Mouse (Mus musculus) CD4-positive, CD25-positive, alpha-beta regulatory T cell, adult 9 weeks (primary cell): Measurements from ENCODE around the gene Olfr550. TPM values are rescaled to one million over a fixed set of nuclear protein-coding genes. Genes with fewer than 3 reads are reported as not detected.

ENCODE experiments used
- polyA plus RNA-seq: library from polyadenylated mRNA; unstranded; fragments of 100-300 nt; shearing (Covaris generic); gene quantifications from one replicate; pipeline ENCODE4 v1.2.1, GENCODE M21; 2017

Gene Olfr550
- not detected for polyA plus RNA-seq

DNA sequence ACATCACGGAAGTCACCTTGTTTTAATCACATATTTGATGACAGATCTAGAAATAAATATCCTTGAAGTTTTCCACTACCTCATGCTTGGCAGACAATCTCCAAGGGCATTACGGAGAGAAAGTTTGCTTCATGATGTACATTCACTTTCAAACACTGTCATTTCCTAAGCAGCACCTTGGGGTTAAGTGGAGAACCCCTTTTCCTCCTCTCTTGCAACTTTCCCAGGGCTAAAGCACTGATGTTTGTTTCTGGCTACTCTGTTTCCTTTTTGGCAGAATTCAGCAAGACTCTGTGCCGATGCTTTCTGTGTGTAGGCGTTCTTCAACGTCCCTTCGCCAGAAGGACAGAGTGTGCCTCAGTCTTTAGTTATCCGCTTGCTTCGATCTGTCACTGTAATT is at the start of gene Olfr550:
Gene Olfr550 (plus strand): TSS at position 301 of the 400 bp plus-strand sequence.

DNA sequence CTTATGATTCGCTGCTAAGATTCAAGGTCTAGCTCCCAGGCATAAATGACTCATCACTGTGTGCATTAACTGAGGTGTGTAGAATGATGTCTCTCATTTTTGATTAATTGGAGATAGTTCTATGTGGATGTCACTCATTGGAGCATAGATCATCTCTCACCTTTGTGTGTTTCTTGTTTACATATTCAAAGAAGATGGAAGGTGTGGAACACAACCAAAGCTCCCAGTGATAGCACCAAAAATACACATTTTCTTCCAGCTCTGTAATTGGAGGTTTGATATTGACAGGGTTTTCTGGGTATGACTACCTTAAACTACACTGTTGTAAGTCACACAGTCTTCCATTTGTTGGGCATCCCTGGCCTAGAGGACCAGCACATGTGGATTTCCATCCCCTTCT is 36.8 kb upstream of the Olfr550 start, which contains the start of gene Olfr547:
Gene Olfr547 (plus strand): TSS at position 301 of the 400 bp plus-strand sequence.

DNA sequence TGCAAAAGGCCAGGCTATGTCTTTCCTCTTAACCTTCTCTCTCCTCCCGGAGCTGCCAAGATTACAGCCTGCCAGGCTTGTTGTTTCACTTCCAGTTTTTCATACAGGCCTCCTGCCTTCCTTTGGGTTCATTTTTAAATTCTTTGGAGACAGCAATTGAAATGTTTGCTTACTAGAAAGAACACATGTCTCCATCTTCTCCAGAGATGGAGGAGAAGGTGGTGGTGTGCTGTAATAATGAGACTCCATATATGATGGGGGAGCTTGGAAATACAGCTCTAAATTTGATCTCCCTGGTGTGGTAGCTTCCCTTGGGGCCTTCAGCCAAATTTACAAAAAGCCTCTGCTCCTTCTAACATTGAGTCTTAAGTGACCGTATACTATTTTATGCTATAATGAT is 30.6 kb upstream of the Olfr550 start, which contains the start of gene Olfr548-ps1:
Gene Olfr548-ps1 (plus strand): TSS at position 301 of the 400 bp plus-strand sequence.

DNA sequence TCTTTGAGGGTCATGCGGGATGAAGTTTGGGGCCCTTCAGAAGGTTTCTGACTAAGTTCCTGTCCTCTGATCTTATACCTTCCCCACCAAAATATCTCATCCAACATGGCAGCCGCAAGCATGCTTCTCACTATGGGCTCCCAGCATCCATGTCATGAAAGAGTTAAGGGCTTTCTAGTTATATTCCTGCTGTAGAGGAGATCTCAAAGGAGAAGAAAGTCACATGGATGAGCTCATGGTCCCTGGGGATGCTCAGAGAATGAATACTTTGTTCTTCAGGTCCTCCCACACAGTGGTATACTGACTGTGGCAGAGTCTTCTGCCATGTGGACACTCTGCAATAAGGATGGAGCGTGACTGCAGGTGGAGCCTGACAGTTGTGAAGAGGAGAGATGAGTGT is 21.7 kb upstream of the Olfr550 start, which contains the start of gene Olfr549:
Gene Olfr549 (plus strand): TSS at position 301 of the 400 bp plus-strand sequence.

DNA sequence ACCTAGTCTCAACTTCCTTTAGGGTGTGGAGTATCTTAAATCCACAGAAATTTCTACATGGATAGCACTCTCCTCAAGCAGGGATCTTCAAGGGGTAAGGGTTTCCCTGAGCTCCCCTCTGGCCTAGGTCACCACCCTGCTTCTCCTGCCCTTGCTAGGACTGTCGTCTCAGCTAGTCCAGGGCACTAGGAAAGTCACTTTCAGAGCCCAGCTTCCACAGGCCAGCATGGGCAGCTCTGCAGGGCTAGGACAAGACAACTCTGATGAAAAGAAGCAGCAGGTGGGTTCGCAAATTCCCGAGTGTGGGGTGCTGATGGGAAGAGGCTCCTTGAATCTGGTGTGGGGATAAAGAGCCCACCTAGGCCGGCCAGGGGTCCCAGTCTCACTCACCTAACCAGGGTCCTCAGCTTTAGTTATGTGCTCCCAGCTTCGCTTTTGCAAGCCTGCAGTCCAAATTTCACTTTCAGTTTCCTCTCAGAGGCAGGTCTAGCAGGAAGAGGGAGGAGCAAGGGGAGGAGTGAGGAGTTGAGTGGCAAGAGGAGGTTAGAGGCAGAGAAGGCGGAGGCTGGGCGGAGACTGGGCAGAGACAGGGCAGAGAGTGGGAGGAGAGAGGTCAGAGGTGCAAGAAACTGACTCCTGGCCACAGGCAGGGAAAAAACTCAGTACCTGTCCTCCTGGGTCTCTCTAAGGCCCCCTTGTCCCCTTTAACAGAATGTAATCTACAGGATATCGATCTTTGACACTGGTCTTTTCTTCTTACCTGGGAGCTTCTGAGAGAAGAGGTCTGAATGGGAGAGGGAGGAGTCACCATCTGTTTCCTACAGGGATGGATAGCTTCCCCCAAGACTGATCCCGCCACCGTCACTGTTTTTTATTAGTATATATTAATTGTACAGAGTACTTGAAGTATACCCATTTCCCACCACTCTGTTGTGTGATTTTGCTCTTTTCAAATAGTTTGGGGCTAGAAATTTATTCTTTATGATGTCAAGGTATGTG is 5.9 kb upstream of the Olfr550 start, which contains the start of gene Trim21:
Gene Trim21 (minus strand): TSS at position 488 of the 999 bp plus-strand sequence.

DNA sequence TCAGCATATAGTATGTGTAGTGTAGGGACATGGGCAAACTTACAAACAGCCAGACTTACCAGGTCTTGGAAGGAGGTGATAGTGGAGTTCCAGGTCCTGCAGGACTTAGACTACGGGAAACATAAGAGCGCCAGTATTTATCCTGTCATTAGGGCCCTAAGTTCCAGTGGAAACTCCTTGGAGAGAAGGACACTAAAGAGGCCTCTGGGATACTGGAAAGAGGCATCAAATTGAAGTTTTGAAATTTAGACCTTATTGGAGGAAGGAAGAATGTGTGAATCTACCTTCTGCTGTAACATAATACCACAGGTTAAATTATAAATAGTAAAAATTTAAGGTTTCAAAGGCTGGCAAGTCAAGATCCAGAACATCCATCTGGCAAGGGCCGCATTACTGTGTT is 20.5 kb downstream of the Olfr550 start, which contains the start of gene Olfr551:
Gene Olfr551 (minus strand): TSS at position 101 of the 400 bp plus-strand sequence.

DNA sequence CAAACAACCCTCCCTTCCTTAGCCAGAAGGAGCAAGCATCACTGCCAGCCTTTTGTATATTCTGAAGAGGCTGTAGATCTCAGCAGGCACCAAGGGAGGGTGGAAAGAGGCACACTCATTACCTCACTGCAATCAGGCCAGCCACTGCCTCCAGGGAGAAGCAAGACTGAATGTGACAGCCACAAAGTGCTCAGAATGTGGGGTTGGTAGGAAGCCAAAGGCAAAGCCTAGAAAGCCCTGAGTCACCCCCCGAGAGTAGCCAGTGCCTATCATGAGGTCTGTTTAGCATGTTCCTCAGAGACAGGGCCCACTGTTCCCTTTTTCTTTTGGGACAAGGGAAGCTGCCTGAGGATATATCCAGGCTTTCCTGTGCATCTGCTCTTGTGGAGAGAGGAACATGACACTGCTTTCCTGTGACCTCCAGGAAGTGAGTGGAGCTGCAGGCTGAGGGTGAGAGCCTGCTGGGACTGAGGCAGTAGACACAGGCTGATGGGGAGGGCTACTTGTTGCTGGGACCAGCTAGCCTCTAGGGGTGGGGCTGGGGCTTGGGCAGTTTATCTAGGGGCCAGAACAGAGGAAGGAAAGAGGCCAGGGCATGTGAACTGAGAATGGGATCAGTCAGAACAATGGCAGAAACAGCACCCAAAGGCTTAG is 26.3 kb downstream of the Olfr550 start, which contains the start of gene Olfr552:
Gene Olfr552 (plus strand): TSS at position 393 of the 654 bp plus-strand sequence.

DNA sequence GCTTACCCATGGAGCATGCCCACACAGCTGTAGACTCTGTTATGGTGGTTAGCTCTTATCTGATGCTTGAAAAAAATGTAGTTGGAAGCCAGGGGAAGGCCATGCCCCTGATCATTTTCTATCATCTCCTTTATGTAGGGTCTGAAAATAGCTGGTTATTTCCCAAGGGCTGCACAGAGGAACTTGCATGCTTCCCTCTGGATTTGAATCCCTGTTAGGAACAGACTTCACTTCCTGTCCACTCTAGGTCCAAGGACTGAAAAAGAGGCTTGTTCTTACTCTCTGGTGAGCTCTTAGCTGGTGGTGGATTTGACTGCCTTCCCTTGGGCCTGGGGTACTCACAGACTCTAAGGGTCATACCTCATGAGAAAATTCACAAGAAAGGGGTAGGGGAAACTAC is 46.9 kb downstream of the Olfr550 start, which contains the start of gene Olfr553:
Gene Olfr553 (minus strand): TSS at position 101 of the 400 bp plus-strand sequence.

Other genes starting within 250 kb of the Olfr550 start
- gene Rrm1, start 129.7 kb upstream of the Olfr550 start, polyA plus RNA-seq: 42.2 TPM
- gene Olfr543, start 89.8 kb upstream of the Olfr550 start, polyA plus RNA-seq: not detected
- gene Olfr544, start 83.1 kb upstream of the Olfr550 start, polyA plus RNA-seq: 0.09 TPM
- gene Olfr545, start 71.9 kb upstream of the Olfr550 start, polyA plus RNA-seq: not detected
- not detected for gene Olfr547, start 36.7 kb upstream of the Olfr550 start, polyA plus RNA-seq
- not detected for gene Olfr548-ps1, start 30.5 kb upstream of the Olfr550 start, polyA plus RNA-seq
- gene Olfr549, start 21.6 kb upstream of the Olfr550 start, polyA plus RNA-seq: not detected
- gene Trim21, start 6.0 kb upstream of the Olfr550 start, polyA plus RNA-seq: 107 TPM
- not detected for gene Olfr551, start 20.4 kb downstream of the Olfr550 start, polyA plus RNA-seq
- not detected for gene Olfr552, start 26.3 kb downstream of the Olfr550 start, polyA plus RNA-seq
- not detected for gene Olfr553, start 46.8 kb downstream of the Olfr550 start, polyA plus RNA-seq
- gene Olfr554, start 67.0 kb downstream of the Olfr550 start, polyA plus RNA-seq: not detected
- not detected for gene Olfr555, start 87.4 kb downstream of the Olfr550 start, polyA plus RNA-seq
- 0.10 TPM for gene Olfr556, start 93.5 kb downstream of the Olfr550 start, polyA plus RNA-seq
- 14.5 TPM for gene Trim68, start 115.9 kb downstream of the Olfr550 start, polyA plus RNA-seq
- not detected for gene Olfr557, start 124.5 kb downstream of the Olfr550 start, polyA plus RNA-seq
- not detected for gene Olfr558, start 130.8 kb downstream of the Olfr550 start, polyA plus RNA-seq
- not detected for gene Olfr33, start 147.6 kb downstream of the Olfr550 start, polyA plus RNA-seq
- not detected for gene Olfr559, start 156.0 kb downstream of the Olfr550 start, polyA plus RNA-seq
- not detected for gene Olfr560, start 187.9 kb downstream of the Olfr550 start, polyA plus RNA-seq
- gene Olfr78, start 188.0 kb downstream of the Olfr550 start, polyA plus RNA-seq: not detected
- not detected for gene Olfr561, start 199.8 kb downstream of the Olfr550 start, polyA plus RNA-seq
- not detected for gene Olfr564, start 232.0 kb downstream of the Olfr550 start, polyA plus RNA-seq